Mouse (Mus musculus) Patski (cell line): ENCODE results near the gene Olfr522. TPM values are rescaled to one million over a fixed set of nuclear protein-coding genes. Genes with fewer than 3 reads are reported as not detected.

Experiments
- ATAC-seq: fragments of 100-300 bp; one replicate; pipeline ENCODE4 v1.8.0; 2021
- CTCF ChIA-PET: fragments of 350-600 bp; sonication (Branson Sonifier 250); formaldehyde crosslinking; loops from one replicate; lab custom pipeline; 2022; ENCODE audit warnings: inconsistent platforms; lab: Charles Lee
- POLR2A ChIA-PET: fragments of 350-600 bp; sonication (Branson Sonifier 250); formaldehyde crosslinking; loops from one replicate; lab custom pipeline; 2022; ENCODE audit warnings: antibody characterized with exemption, inconsistent platforms; lab: Charles Lee
- DNase-seq: peaks from one replicate; pipeline ENCODE4 v3.0.0-alpha.2; 2011; ENCODE audit warnings: low read depth, low spot score
- H3K27me3 ChIP-seq: fragments of 371-371 bp; one replicate; pipeline ENCODE4 v1.5.1; 2021
- CTCF ChIP-seq: fragments of 100-300 bp; IDR thresholded peaks from one replicate; pipeline ENCODE4 v1.5.1; 2021
- in situ Hi-C: fragments of 300-500 bp; cut with MboI; formaldehyde crosslinking; loops from 3 replicates; pipeline ENCODE4 v1.11.1; 2018; ENCODE audit warnings: low pct_unique_long_range_greater_than_20kb, mixed read lengths
- polyA plus RNA-seq: library from polyadenylated mRNA; unstranded; gene quantifications from one replicate; pipeline ENCODE4 v1.2.3, GENCODE M21; 2021

Gene Olfr522
- polyA plus RNA-seq, 1 experiment from 2014 or later: not detected

DNA sequence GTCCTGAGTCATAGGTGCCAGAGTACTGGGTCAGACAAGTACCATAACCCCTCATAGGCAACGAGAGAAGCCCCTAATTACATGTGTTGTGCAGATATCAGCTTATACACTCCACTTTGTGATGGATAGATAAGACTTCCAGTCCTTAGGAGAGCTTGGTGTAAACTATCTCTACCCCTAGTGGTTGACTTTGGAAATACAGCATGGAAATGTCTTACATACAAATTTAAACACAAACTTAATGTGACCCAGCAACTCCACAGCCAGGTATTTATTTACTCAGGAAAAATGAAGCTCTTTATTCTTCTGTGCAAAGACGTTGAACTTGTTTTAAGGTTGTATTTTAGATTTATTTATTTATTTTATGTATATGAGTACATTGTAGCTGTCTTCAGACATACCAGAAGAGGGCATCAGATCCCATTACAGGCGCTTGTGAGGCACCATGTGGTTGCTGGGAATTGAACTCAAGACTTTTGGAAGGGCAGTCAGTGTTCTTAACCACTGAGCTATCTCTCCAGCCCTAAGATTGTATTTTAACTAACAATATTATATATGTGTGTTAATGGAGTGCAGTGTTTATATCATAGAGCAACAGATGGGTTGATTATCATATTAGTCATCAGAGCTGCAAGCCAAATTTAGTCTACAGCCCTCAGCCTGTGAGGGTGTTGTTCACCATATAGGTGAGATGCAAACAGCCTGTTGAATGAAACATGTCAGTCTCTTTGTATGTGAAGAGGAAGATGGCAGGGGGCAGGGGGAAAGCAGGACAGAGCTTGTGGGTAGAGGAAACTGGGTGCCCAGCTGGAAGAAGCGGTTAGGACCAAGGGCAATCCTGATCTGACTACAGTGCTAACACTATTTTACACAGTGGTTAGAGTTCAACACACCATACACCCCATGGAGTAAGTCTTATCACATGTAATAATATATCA lies 24.1 kb upstream of the Olfr522 start:
- in situ Hi-C loops: no loop called here
- ChIA-PET POLR2A (no interaction called here), CTCF (interaction anchor here (1.2 to 2.3 kb wide), 3 partner anchors 12 to 24 kb away, joined by 3 to 11 read pairs (median 4); partner anchors contain the start of genes Olfr522 and Olfr524)
- peaks cover 11% of the 10 kb centered on the region for H3K27me3 ChIP-seq
- TF ChIP-seq CTCF: peak; percentile 48
- ATAC-seq: no peak
- DNase-seq: no peak

DNA sequence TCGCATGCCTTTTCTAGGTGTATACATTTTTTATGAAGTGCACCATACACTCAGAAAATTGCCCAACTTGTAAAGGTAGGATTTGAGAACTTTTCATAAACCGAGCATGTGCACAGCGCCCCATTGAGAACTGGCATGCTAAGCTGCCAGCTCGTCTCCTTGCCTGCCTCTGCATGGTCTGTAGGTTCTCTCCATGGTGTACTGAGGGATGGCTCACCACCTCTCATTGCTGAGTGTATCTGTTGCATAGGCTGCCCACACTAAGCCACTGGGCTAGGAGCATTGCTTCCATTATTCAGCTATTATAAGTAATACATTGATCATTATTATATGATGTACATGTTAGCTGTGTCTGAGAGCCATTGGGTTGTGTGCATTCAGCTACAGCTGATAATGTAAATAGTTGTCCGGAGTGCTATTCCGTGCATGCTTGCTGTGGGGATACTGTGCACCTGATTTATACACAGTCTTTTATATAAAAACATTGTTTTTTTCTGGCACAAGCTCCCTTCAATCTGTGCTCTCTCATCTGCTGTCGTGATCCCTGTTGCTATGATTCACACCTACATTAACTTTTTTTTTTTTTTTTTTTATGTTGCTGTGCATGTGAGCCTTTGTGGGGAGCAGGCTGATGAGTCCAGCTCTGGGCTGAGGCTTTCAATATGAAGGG lies 23.3 kb upstream of the Olfr522 start:
- ChIA-PET CTCF (interaction anchor here (1.2 to 2.3 kb wide), 3 partner anchors 11 to 23 kb away, joined by 3 to 11 read pairs (median 4); partner anchors contain the start of genes Olfr522 and Olfr524), POLR2A (interaction anchor here (0.7 kb wide), 1 partner anchor 9 kb away, joined by 3 read pairs; no protein-coding TSS in a partner anchor)
- in situ Hi-C loops: no loop called here
- peaks cover 11% of the 10 kb centered on the region for H3K27me3 ChIP-seq
- no peak for ATAC-seq
- no peak for DNase-seq
- no peak for TF ChIP-seq CTCF

DNA sequence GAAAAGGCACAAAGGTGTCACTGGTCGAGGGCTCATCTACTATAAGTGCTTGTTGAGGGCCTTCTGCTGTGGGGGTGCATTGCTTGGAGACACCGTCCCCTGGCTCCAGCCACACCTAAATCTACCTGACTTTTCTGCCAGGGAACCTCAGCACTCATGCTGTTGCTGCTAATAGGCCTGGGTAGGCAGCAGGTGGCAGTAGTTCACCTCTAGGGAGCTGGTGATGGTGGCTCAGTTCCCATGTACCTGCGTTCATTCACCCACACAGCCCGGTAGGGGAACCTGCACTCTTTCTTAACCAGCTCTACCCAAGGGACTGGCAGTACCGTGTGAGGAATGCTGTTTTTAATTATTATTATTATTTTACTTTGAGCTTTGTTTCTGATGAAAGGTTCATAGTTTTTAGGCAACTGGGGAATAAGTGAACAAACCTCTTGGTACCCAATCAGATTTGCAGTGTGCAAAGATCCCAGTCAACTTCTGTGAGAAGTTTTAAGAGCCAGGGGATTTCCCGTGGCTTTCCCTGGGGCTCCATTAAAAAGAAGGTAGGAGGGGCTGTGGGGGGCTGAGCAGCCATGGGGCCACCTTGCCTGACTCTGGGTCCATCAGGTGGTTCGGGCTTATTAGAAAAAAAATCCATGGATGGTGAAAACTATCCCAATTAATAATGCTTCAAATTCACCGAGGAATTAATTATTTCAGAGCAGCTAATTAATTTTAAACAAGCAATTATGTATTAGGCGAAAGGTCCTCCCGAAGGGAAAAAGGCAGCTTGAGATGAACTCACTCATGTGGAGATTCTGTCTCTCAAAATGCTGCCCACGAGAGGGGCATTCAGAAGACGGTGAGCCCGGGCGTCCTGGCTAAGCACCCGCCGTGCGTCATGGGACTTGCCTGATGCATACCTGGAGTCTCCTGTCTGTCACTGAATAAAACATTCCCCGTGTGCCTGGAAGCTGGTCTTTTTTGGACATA lies 22.4 kb upstream of the Olfr522 start:
- TF ChIP-seq CTCF: peak; percentile 47
- in situ Hi-C loops: no loop called here
- no peak for ATAC-seq
- ChIA-PET POLR2A (interaction anchor here (0.7 kb wide), 1 partner anchor 10 kb away, joined by 3 read pairs; no protein-coding TSS in a partner anchor), CTCF (interaction anchor here (1.3 to 2.3 kb wide), 2 partner anchors 10 to 20 kb away, joined by 4 to 11 read pairs; partner anchors contain the start of gene Olfr524)
- peaks cover 7% of the 10 kb centered on the region for H3K27me3 ChIP-seq
- DNase-seq: no peak

DNA sequence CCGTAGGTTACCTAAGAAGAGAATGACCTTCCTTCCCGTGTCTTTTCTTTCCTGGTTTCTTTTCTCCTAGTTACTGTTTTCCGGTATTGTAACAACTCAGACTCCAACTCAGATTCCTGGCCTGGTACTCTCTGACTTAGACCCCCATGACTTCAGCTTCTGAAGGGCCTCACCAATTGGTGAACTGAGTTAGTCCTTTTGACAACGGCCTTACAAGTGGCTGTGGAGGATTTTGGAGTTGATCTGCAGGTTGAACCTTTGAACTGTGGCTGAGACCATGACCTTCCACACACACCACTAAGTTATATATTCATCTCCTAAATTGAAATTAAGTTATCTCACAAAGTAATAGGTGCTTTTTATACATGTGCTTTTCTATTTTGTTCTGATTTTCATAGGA lies 19.6 kb upstream of the Olfr522 start:
- DNase-seq (no peak), ATAC-seq (no peak)
- ChIA-PET CTCF (interaction anchor here (0.6 kb wide), 1 partner anchor 61 kb away, joined by 3 read pairs; no protein-coding TSS in a partner anchor), POLR2A (no interaction called here)
- H3K27me3 ChIP-seq: no peaks in the 10 kb centered on the region
- TF ChIP-seq CTCF: no peak
- in situ Hi-C loops: no loop called here

DNA sequence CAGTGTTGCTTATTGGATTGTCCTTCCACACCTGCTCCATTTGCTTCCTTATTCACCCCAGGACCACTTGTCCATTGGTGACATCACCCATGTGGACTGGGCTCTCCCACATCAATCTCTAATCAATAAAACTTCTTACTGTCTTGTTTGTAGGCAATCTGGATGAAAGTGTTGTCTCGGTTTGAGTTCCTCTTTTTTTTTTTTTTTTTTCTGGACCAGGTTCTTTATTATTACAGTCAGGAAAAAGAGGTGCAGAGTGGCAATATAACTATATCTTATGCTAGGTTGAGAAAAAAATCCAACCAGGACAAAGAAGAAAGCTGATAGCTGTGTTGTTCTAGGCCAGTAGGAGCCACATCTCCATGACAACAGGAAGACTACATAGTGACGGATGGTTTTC lies 16.1 kb upstream of the Olfr522 start:
- no peaks in the 10 kb centered on the region for H3K27me3 ChIP-seq
- DNase-seq (no peak), ATAC-seq (no peak)
- ChIA-PET POLR2A (no interaction called here), CTCF (no interaction called here)
- TF ChIP-seq CTCF: no peak
- in situ Hi-C loops: no loop called here

DNA sequence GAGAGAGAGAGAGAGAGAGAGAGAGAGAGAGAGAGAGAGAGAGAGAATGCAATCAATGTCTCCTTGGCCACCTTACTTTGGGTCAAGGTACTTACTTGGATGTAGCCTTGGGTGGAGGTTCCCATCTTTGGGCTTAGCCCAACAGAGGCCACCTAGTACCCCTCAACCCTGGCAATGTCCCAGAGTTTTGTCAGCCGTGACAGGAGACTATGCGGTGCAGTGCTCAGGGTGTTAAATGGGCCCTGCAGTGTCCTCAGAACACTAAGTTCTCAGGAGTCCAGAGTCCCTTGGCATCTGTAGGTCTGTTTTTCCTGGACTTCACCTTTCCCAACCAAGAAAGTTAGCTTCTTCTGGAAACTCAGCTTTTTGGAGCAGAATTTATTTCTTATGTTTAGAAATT lies 14.6 kb upstream of the Olfr522 start:
- no peak for ATAC-seq
- H3K27me3 ChIP-seq: no peaks in the 10 kb centered on the region
- CTCF ChIA-PET: no interaction called here
- in situ Hi-C loops: no loop called here
- POLR2A ChIA-PET: no interaction called here
- DNase-seq: no peak
- TF ChIP-seq CTCF: no peak

DNA sequence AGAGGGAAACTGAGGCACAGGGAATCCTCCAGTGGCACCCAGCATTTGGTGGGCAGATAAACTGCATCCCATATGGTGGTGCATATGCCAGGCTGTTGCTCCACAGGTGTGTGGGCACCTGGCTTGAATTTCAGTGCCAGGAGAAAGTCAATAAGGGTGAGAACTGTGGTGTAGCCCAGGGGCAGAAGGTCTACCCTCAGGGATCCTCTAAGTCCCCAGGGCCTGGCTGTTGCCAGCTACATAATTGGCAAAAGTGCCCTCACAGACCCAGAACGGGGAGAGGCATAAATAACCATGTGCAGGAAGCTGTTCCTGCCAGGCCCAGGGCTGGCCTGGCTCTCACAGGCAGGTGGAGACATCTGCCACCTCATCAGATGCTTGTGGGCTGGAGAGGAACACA lies 8.4 kb upstream of the Olfr522 start, which contains the start of gene Olfr523:
Gene Olfr523, plus strand, starts transcription at position 282 of the 400 bp plus-strand sequence.
- ChIA-PET POLR2A (interaction anchor here (0.6 kb wide), 1 partner anchor 13 kb away, joined by 7 read pairs; no protein-coding TSS in a partner anchor), CTCF (no interaction called here)

DNA sequence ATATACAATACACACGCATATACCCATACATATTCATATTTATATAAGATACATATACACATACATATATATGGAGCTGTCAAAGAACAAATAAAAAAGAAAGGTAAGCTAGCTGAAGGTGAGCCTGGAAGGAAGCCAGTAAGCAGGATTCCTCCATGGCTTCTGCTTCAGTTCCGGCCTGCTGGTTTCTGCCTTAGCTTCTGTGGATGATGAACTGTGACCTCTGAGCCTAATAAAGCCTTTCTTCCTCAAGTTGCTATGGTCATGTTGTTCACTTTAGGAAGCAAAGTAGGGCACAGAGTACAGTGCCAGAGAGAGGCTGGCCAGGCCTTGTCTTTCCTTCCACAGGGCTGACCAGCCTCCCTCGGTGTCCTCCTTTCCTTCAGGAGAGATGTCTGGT lies 6.3 kb upstream of the Olfr522 start:
- no peak for TF ChIP-seq CTCF
- CTCF ChIA-PET: no interaction called here
- in situ Hi-C loops: no loop called here
- H3K27me3 ChIP-seq: no peaks in the 10 kb centered on the region
- ATAC-seq: no peak
- POLR2A ChIA-PET: no interaction called here
- DNase-seq: no peak

More for the DNA sequence above, 8.4 kb upstream of the Olfr522 start, which contains the start of gene Olfr523:
- ATAC-seq (no peak), DNase-seq (no peak)
- in situ Hi-C loops: no loop called here
- no peak for TF ChIP-seq CTCF
- H3K27me3 ChIP-seq: no peaks in the 10 kb centered on the region

DNA sequence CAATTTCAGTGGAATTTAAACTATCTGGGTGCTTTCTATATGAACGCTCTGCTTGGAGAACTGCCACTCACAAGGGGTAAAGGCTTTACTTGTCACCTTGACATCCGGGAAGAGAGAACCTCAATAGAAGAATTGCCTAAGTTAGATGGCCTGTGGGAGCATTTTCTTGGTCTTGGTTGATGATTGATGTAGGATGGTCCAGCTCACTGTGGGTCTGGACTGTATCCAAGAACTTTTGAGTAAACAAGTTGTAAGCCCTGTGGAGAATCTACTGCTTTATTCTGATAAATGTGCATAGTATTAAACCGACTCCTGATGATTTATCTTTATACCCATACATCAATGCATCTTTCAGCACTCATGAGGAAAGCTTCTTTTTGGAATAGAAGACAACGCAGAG lies 4.8 kb upstream of the Olfr522 start:
- in situ Hi-C loops: no loop called here
- CTCF ChIA-PET: no interaction called here
- TF ChIP-seq CTCF: no peak
- POLR2A ChIA-PET: interaction anchor here (0.6 kb wide), 1 partner anchor 1319 kb away, joined by 4 read pairs; no protein-coding TSS in a partner anchor
- DNase-seq (peak; percentile 33), ATAC-seq (peak; percentile 14)
- no peaks in the 10 kb centered on the region for H3K27me3 ChIP-seq
